Mouse (Mus musculus) liver (tissue): Measurements from ENCODE around the gene Ndufaf2.

Experiments used
- DNase-seq: peaks from one replicate; pipeline ENCODE4 v3.0.0-alpha.2; 2020; ENCODE audit warnings: mixed read lengths

Ndufaf2 gene

DNA sequence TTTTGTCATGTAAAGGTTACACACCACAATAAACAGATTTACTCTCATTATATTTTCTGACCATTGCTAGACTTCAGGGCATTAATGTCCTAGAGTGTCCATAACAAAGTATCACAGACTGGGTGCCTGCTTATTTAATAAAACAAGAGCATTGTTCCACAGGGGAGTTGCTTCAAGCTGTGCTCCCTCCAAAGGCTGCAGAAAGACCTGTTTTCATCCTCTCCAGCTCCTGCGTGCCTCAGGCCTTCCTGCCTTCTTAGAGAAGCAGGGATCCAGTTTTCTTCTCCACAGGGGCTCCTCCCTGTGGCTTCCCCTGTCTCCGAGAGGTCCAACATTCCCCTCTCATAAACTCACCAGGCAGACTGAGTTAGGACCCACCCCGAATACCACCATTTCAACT lies 202.2 kb downstream of the Ndufaf2 start:
- DNase-seq, result no peak

DNA sequence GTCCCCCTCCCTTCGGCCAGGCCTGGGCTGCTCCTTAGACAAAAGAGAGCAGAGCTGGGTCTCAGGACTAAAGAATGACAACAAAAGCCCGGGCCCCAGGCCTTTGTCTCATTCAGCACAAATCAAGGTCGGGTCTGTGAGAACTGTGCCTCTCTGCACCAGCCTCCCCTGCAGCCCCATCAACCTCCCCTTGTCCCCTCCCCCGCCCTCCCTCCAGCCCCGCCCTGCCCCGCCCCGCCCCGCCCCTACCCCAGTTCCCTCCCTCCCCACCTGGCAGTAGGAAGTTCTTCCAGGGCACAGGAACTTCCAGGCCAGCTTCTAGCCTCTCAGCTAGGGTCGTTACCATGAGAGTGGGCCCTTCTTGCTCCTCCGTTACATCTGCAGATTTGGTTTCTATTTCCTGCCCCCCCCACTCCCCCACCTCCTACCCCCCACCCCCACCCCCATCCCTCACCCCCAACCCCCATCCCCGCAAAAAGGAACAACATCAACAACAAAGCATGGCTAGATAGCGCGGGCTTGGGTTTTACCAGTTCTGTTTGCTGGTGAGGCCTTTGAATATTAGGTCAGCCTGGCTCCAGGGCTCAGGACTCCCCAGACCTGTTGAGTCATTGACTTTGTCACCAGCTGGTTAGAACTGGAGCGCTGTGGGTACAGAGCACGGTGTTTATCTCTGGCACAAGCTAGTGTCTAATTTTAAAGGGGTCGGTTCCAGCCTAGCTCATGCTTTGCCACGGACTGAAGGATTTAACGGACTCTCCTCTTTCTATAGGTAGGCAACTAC lies 202.9 kb downstream of the Ndufaf2 start:
- DNase-seq, result peak; percentile 44

DNA sequence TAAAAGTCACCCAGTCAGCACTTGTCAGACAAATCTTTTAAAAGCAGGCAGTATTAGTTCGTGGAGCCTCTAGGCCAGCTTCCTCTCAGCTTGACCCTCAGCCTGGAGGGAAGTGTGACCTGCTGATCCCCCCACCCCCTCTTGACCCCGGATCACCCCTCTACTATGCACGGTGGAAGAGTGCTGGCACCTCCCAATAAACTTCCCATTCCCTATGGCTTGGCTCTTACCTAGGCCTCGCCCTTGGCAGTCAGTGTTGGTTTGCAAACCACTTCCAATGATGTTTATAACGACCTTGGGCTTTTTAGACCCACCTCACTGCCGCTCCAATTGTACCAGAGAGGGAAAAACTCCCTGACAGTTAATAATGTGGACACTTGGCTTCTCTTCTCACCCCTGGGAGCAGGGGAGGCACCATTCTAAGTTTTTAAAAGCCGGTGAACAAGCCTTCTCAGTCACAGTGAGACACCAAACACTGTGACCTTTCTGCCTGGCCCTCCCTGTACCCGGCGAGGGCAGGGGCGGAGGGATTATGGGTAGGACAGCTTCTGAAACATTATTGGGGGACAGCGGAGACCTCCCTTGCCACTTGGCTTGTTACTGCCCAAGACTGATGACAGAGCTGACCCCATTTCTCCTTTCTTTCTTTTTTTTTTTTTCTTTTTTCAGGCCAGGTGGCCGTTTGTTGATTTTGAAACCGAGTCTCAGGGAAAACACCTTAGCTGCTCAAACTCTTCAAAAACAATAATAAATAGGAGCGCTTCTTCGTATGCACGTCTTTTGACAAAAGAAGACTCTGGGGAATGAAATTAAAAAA lies 203.8 kb downstream of the Ndufaf2 start:
- no peak for DNase-seq

DNA sequence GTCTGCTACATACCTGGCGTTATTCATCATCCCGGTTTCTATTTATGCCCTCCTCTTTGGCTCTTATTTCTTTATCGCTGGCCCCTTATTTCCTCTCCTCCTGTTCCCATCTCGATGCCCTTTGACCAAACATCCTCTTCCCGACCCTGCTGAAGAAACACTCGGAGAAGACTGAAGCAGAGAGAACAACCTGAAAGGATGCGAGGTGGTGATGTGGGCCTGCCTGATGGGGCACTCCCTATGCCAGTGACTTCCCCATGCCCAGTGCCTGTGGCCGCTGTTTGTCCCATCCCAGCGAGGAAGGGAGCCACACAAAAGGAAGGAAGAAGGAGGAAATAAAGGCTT lies 204.4 kb downstream of the Ndufaf2 start:
- DNase-seq, result no peak
